Mouse (Mus musculus) MN1 (cell line): ENCODE measurements around the gene Fam181a.

Source experiments
- DNase-seq: peaks from one replicate; pipeline ENCODE4 v3.0.0-alpha.2; 2016; ENCODE audit warnings: low spot score

The Fam181a gene

GRCm38 (mm10) chr12:103314640-103315361 lies 4.0 kb downstream of the Fam181a start:
- no peak for DNase-seq

GRCm38 (mm10) chr12:103315831-103316545 lies 5.2 kb downstream of the Fam181a start:
- no peak for DNase-seq

GRCm38 (mm10) chr12:103322801-103323200 lies 12.0 kb downstream of the Fam181a start:
- DNase-seq: peak; percentile 39

- peak; percentile 52 for DNase-seq
Observed at GRCm38 (mm10) chr12:103325156-103325857, 14.5 kb downstream of the Fam181a start.

- DNase-seq: no peak
Observed at GRCm38 (mm10) chr12:103326569-103326968, 15.8 kb downstream of the Fam181a start.

GRCm38 (mm10) chr12:103327107-103327506 lies 16.3 kb downstream of the Fam181a start:
- no peak for DNase-seq

GRCm38 (mm10) chr12:103328448-103329191 lies 17.8 kb downstream of the Fam181a start:
- DNase-seq: no peak

GRCm38 (mm10) chr12:103331491-103331890 lies 20.7 kb downstream of the Fam181a start:
- DNase-seq: peak; percentile 29

GRCm38 (mm10) chr12:103332879-103333278 lies 22.1 kb downstream of the Fam181a start:
- no peak for DNase-seq

GRCm38 (mm10) chr12:103333426-103333825 lies 22.7 kb downstream of the Fam181a start:
- DNase-seq: no peak

- DNase-seq: no peak
Observed at GRCm38 (mm10) chr12:103336766-103337165, 26.0 kb downstream of the Fam181a start.

GRCm38 (mm10) chr12:103338162-103338798 lies 27.5 kb downstream of the Fam181a start:
- DNase-seq: peak; percentile 37

- DNase-seq: no peak
Observed at GRCm38 (mm10) chr12:103341212-103341611, 30.4 kb downstream of the Fam181a start.

GRCm38 (mm10) chr12:103343456-103343855 lies 32.7 kb downstream of the Fam181a start:
- no peak for DNase-seq

GRCm38 (mm10) chr12:103344934-103345333 lies 34.2 kb downstream of the Fam181a start:
- DNase-seq: no peak

GRCm38 (mm10) chr12:103346945-103347344 lies 36.2 kb downstream of the Fam181a start:
- peak; percentile 14 for DNase-seq

- DNase-seq: no peak
Observed at GRCm38 (mm10) chr12:103347406-103347805, 36.6 kb downstream of the Fam181a start.

GRCm38 (mm10) chr12:103348506-103348905 lies 37.7 kb downstream of the Fam181a start:
- DNase-seq: peak; percentile 77

- DNase-seq: no peak
Observed at GRCm38 (mm10) chr12:103352735-103353134, 42.0 kb downstream of the Fam181a start.

- peak; percentile 39 for DNase-seq
Observed at GRCm38 (mm10) chr12:103353538-103353937, 42.8 kb downstream of the Fam181a start.

GRCm38 (mm10) chr12:103355746-103356414 lies 45.1 kb downstream of the Fam181a start, which contains the start of gene Asb2:
Gene Asb2, minus strand, starts transcription at chr12:103356001.
- DNase-seq: no peak
